Mouse (Mus musculus): Measurements from ENCODE around the gene Zfp512b. TPM values are rescaled to one million over a fixed set of nuclear protein-coding genes. Genes with fewer than 3 reads are reported as not detected.

Zfp512b gene
- polyA plus RNA-seq, 1 experiment from 2014 or later = 50.6 TPM

GRCm38 (mm10) chr2:181578790-181579618 is 13.6 kb downstream of the Zfp512b start:
- no peaks in the 10 kb centered on the region for H3K9me3 ChIP-seq (ENCODE audit: control insufficient read depth, low read length)
- H3K9ac ChIP-seq (ENCODE audit: low read depth, low read length) = no peak overlapping the region
- H3K4me3 ChIP-seq (ENCODE audit: low read length) = no peak overlapping the region
- peak overlapping the region; percentile 88; the same call in 1 of the 2 replicates for H3K27ac ChIP-seq (ENCODE audit: low read depth, low read length)
- no peaks in the 10 kb centered on the region for H3K27me3 ChIP-seq (ENCODE audit: control insufficient read depth, insufficient read depth, low read length)
- peaks cover 9% of the 10 kb centered on the region; the same call in 1 of the 2 replicates for H3K36me3 ChIP-seq (ENCODE audit: control insufficient read depth, insufficient read depth, low read length)
- ATAC-seq (ENCODE audit: low FRiP score, low TSS enrichment) = peak; percentile 39; the same call in 1 of the 2 replicates
- peaks cover 28% of the 10 kb centered on the region for H3K4me1 ChIP-seq (ENCODE audit: control insufficient read depth, insufficient read depth, low read length)
- 29% methylated on average over 5 of the region's 5 CpGs for WGBS
- H3K4me2 ChIP-seq (replicated peaks; ENCODE audit: low read depth, low read length) = peak overlapping the region; percentile 1; the same call in 1 of the 2 replicates

- Histone ChIP-seq H3K27me3 (ENCODE audit: control insufficient read depth, insufficient read depth, low read length) (no peaks in the 10 kb centered on the region), H3K27ac (ENCODE audit: low read depth, low read length) (no peak overlapping the region), H3K9me3 (ENCODE audit: control insufficient read depth, low read length) (no peaks in the 10 kb centered on the region), H3K36me3 (ENCODE audit: control insufficient read depth, insufficient read depth, low read length) (peaks cover 9% of the 10 kb centered on the region; the same call in 1 of the 2 replicates), H3K4me1 (ENCODE audit: control insufficient read depth, insufficient read depth, low read length) (peaks cover 28% of the 10 kb centered on the region), H3K4me2 (replicated peaks; ENCODE audit: low read depth, low read length) (no peak overlapping the region), H3K4me3 (ENCODE audit: low read length) (no peak overlapping the region), H3K9ac (ENCODE audit: low read depth, low read length) (no peak overlapping the region)
- no peak for ATAC-seq (ENCODE audit: low FRiP score, low TSS enrichment)
- WGBS = 83% methylated on average over 7 of the region's 7 CpGs
These were observed 14.5 kb downstream of the Zfp512b start for GRCm38 (mm10) chr2:181577981-181578581.

GRCm38 (mm10) chr2:181577126-181577525 is 15.5 kb downstream of the Zfp512b start:
- ATAC-seq (ENCODE audit: low FRiP score, low TSS enrichment) = no peak
- Histone ChIP-seq H3K9ac (ENCODE audit: low read depth, low read length) (no peak overlapping the region), H3K36me3 (ENCODE audit: control insufficient read depth, insufficient read depth, low read length) (peaks cover 14% of the 10 kb centered on the region), H3K27me3 (ENCODE audit: control insufficient read depth, insufficient read depth, low read length) (no peaks in the 10 kb centered on the region), H3K4me2 (replicated peaks; ENCODE audit: low read depth, low read length) (no peak overlapping the region), H3K27ac (ENCODE audit: low read depth, low read length) (no peak overlapping the region), H3K4me1 (ENCODE audit: control insufficient read depth, insufficient read depth, low read length) (peaks cover 28% of the 10 kb centered on the region), H3K9me3 (ENCODE audit: control insufficient read depth, low read length) (no peaks in the 10 kb centered on the region), H3K4me3 (ENCODE audit: low read length) (no peak overlapping the region)
- 70% methylated on average over 2 of the region's 2 CpGs for WGBS

GRCm38 (mm10) chr2:181576613-181577012 is 16.0 kb downstream of the Zfp512b start:
- H3K36me3 ChIP-seq (ENCODE audit: control insufficient read depth, insufficient read depth, low read length) = peaks cover 16% of the 10 kb centered on the region
- H3K9ac ChIP-seq (ENCODE audit: low read depth, low read length) = no peak overlapping the region
- no peak for ATAC-seq (ENCODE audit: low FRiP score, low TSS enrichment)
- no peak overlapping the region for H3K4me2 ChIP-seq (replicated peaks; ENCODE audit: low read depth, low read length)
- WGBS = 89% methylated on average over 2 of the region's 2 CpGs
- H3K4me1 ChIP-seq (ENCODE audit: control insufficient read depth, insufficient read depth, low read length) = peaks cover 28% of the 10 kb centered on the region
- H3K4me3 ChIP-seq (ENCODE audit: low read length) = no peak overlapping the region
- H3K9me3 ChIP-seq (ENCODE audit: control insufficient read depth, low read length) = no peaks in the 10 kb centered on the region
- H3K27ac ChIP-seq (ENCODE audit: low read depth, low read length) = no peak overlapping the region
- H3K27me3 ChIP-seq (ENCODE audit: control insufficient read depth, insufficient read depth, low read length) = no peaks in the 10 kb centered on the region

GRCm38 (mm10) chr2:181574921-181575545 is 17.6 kb downstream of the Zfp512b start:
- H3K27ac ChIP-seq (ENCODE audit: low read depth, low read length) = no peak overlapping the region
- WGBS = 86% methylated on average over 7 of the region's 7 CpGs
- H3K4me1 ChIP-seq (ENCODE audit: control insufficient read depth, insufficient read depth, low read length) = peaks cover 21% of the 10 kb centered on the region
- no peak for ATAC-seq (ENCODE audit: low FRiP score, low TSS enrichment)
- H3K4me3 ChIP-seq (ENCODE audit: low read length) = no peak overlapping the region
- no peaks in the 10 kb centered on the region for H3K27me3 ChIP-seq (ENCODE audit: control insufficient read depth, insufficient read depth, low read length)
- H3K9ac ChIP-seq (ENCODE audit: low read depth, low read length) = no peak overlapping the region
- H3K4me2 ChIP-seq (replicated peaks; ENCODE audit: low read depth, low read length) = no peak overlapping the region
- no peaks in the 10 kb centered on the region for H3K9me3 ChIP-seq (ENCODE audit: control insufficient read depth, low read length)
- peaks cover 16% of the 10 kb centered on the region for H3K36me3 ChIP-seq (ENCODE audit: control insufficient read depth, insufficient read depth, low read length)

- Histone ChIP-seq H3K9ac (ENCODE audit: low read depth, low read length) (no peak overlapping the region), H3K4me3 (ENCODE audit: low read length) (no peak overlapping the region), H3K27ac (ENCODE audit: low read depth, low read length) (no peak overlapping the region), H3K4me2 (replicated peaks; ENCODE audit: low read depth, low read length) (no peak overlapping the region), H3K36me3 (ENCODE audit: control insufficient read depth, insufficient read depth, low read length) (peaks cover 20% of the 10 kb centered on the region), H3K9me3 (ENCODE audit: control insufficient read depth, low read length) (no peaks in the 10 kb centered on the region), H3K4me1 (ENCODE audit: control insufficient read depth, insufficient read depth, low read length) (peaks cover 10% of the 10 kb centered on the region; the same call in 1 of the 2 replicates), H3K27me3 (ENCODE audit: control insufficient read depth, insufficient read depth, low read length) (no peaks in the 10 kb centered on the region)
- WGBS = 87% methylated on average over 9 of the region's 9 CpGs
- no peak for ATAC-seq (ENCODE audit: low FRiP score, low TSS enrichment)
These were observed 18.6 kb downstream of the Zfp512b start for GRCm38 (mm10) chr2:181573961-181574360.

- peaks cover 2% of the 10 kb centered on the region; the same call in 1 of the 2 replicates for H3K4me1 ChIP-seq (ENCODE audit: control insufficient read depth, insufficient read depth, low read length)
These were observed 19.4 kb downstream of the Zfp512b start for GRCm38 (mm10) chr2:181572921-181573920.

GRCm38 (mm10) chr2:181571941-181572670 is 20.5 kb downstream of the Zfp512b start:
- H3K9ac ChIP-seq (ENCODE audit: low read depth, low read length) = no peak overlapping the region
- 90% methylated on average over 11 of the region's 11 CpGs for WGBS
- no peaks in the 10 kb centered on the region for H3K27me3 ChIP-seq (ENCODE audit: control insufficient read depth, insufficient read depth, low read length)
- no peak overlapping the region for H3K4me2 ChIP-seq (replicated peaks; ENCODE audit: low read depth, low read length)
- no peak for ATAC-seq (ENCODE audit: low FRiP score, low TSS enrichment)
- H3K27ac ChIP-seq (ENCODE audit: low read depth, low read length) = no peak overlapping the region
- peaks cover 20% of the 10 kb centered on the region for H3K36me3 ChIP-seq (ENCODE audit: control insufficient read depth, insufficient read depth, low read length)
- no peaks in the 10 kb centered on the region for H3K9me3 ChIP-seq (ENCODE audit: control insufficient read depth, low read length)
- no peaks in the 10 kb centered on the region for H3K4me1 ChIP-seq (ENCODE audit: control insufficient read depth, insufficient read depth, low read length)
- H3K4me3 ChIP-seq (ENCODE audit: low read length) = no peak overlapping the region

More at GRCm38 (mm10) chr2:181572921-181573920, 19.4 kb downstream of the Zfp512b start:
- Histone ChIP-seq H3K4me3 (ENCODE audit: low read length) (no peak overlapping the region), H3K9me3 (ENCODE audit: control insufficient read depth, low read length) (no peaks in the 10 kb centered on the region), H3K27me3 (ENCODE audit: control insufficient read depth, insufficient read depth, low read length) (no peaks in the 10 kb centered on the region), H3K36me3 (ENCODE audit: control insufficient read depth, insufficient read depth, low read length) (peaks cover 20% of the 10 kb centered on the region), H3K4me2 (replicated peaks; ENCODE audit: low read depth, low read length) (no peak overlapping the region), H3K9ac (ENCODE audit: low read depth, low read length) (no peak overlapping the region), H3K27ac (ENCODE audit: low read depth, low read length) (no peak overlapping the region)
- ATAC-seq (ENCODE audit: low FRiP score, low TSS enrichment) = no peak
- 92% methylated on average over 15 of the region's 15 CpGs for WGBS
